Mouse (Mus musculus): ENCODE data around the gene Mrpl43.

GRCm38 (mm10) chr19:45013581-45014225, 7.5 kb upstream of the Mrpl43 start:
- TF ChIP-seq CTCF (IDR thresholded peaks at IDR 0.05) (no peak), POLR2A (IDR thresholded peaks at IDR 0.05; ENCODE audit: insufficient read depth, low read depth, low read length) (no peak)

Data from heart, adult 2 months (tissue).